Mouse (Mus musculus): ENCODE measurements around the gene Tpst1.

Tpst1 gene

GRCm38 (mm10) chr5:130089177-130089576 is 16.1 kb downstream of the Tpst1 start:
- in situ Hi-C loops (cut with MboI, MseI), result no loop called here

- in situ Hi-C loops (cut with MboI, MseI), result no loop called here
Observed at GRCm38 (mm10) chr5:130089626-130090393, 16.7 kb downstream of the Tpst1 start.

- in situ Hi-C loops (cut with MboI, MseI), result no loop called here
Observed at GRCm38 (mm10) chr5:130096754-130097153, 23.6 kb downstream of the Tpst1 start.

GRCm38 (mm10) chr5:130097837-130098236 is 24.7 kb downstream of the Tpst1 start:
- in situ Hi-C loops (cut with MboI, MseI), result no loop called here

GRCm38 (mm10) chr5:130101724-130102123 is 28.6 kb downstream of the Tpst1 start:
- in situ Hi-C loops (cut with MboI, MseI), result no loop called here

GRCm38 (mm10) chr5:130109348-130109747 is 36.2 kb downstream of the Tpst1 start:
- in situ Hi-C loops (cut with MboI, MseI), result no loop called here

GRCm38 (mm10) chr5:130110632-130111464 is 37.7 kb downstream of the Tpst1 start:
- in situ Hi-C loops (cut with MboI, MseI), result no loop called here

- in situ Hi-C loops (cut with MboI, MseI), result no loop called here
Observed at GRCm38 (mm10) chr5:130112653-130113052, 39.5 kb downstream of the Tpst1 start.

- in situ Hi-C loops (cut with MboI, MseI), result no loop called here
Observed at GRCm38 (mm10) chr5:130116116-130116515, 43.0 kb downstream of the Tpst1 start.

- in situ Hi-C loops (cut with MboI, MseI), result no loop called here
Observed at GRCm38 (mm10) chr5:130116857-130117256, 43.7 kb downstream of the Tpst1 start.

GRCm38 (mm10) chr5:130117932-130118331 is 44.8 kb downstream of the Tpst1 start:
- in situ Hi-C loops (cut with MboI, MseI), result no loop called here

GRCm38 (mm10) chr5:130119236-130119635 is 46.1 kb downstream of the Tpst1 start:
- in situ Hi-C loops (cut with MboI, MseI), result no loop called here

GRCm38 (mm10) chr5:130120070-130120736 is 47.1 kb downstream of the Tpst1 start:
- in situ Hi-C loops (cut with MboI, MseI), result loop anchor here (5.0 kb wide), 1 partner anchor 53 kb away; no protein-coding TSS in a partner anchor

- in situ Hi-C loops (cut with MboI, MseI), result loop anchor here (5.0 kb wide), 1 partner anchor 54 kb away; no protein-coding TSS in a partner anchor
Observed at GRCm38 (mm10) chr5:130120904-130121303, 47.8 kb downstream of the Tpst1 start.

- in situ Hi-C loops (cut with MboI, MseI), result loop anchor here (5.0 kb wide), 1 partner anchor 55 kb away; no protein-coding TSS in a partner anchor
Observed at GRCm38 (mm10) chr5:130122355-130122754, 49.2 kb downstream of the Tpst1 start.

GRCm38 (mm10) chr5:130124271-130124670 is 51.1 kb downstream of the Tpst1 start:
- in situ Hi-C loops (cut with MboI, MseI), result loop anchor here (5.0 kb wide), 1 partner anchor 57 kb away; no protein-coding TSS in a partner anchor

GRCm38 (mm10) chr5:130128686-130129523 is 55.8 kb downstream of the Tpst1 start:
- in situ Hi-C loops (cut with MboI, MseI), result no loop called here

GRCm38 (mm10) chr5:130129524-130129793 is 56.3 kb downstream of the Tpst1 start:
- in situ Hi-C loops (cut with MboI, MseI), result no loop called here

GRCm38 (mm10) chr5:130136597-130136996 is 63.5 kb downstream of the Tpst1 start:
- in situ Hi-C loops (cut with MboI, MseI), result no loop called here

GRCm38 (mm10) chr5:130139393-130139792 is 66.3 kb downstream of the Tpst1 start:
- in situ Hi-C loops (cut with MboI, MseI), result no loop called here

GRCm38 (mm10) chr5:130141138-130141537 is 68.0 kb downstream of the Tpst1 start:
- in situ Hi-C loops (cut with MboI, MseI), result no loop called here
